Mouse (Mus musculus) spleen, adult 18-20 months (tissue): ENCODE results near the gene Bri3.

Experiments used
- DNase-seq, 2 experiments: peaks; one replicate each; pipeline ENCODE4 v3.0.0; 2022; ENCODE audit warnings: mixed read lengths in 2 of 2

Bri3 gene

GRCm38 (mm10) chr5:144234714-144235113 lies 9.5 kb upstream of the Bri3 start:
- DNase-seq, result no peak

GRCm38 (mm10) chr5:144238969-144239368 lies 5.3 kb upstream of the Bri3 start:
- no peak for DNase-seq

GRCm38 (mm10) chr5:144245592-144245991 lies 1.4 kb downstream of the Bri3 start:
- no peak for DNase-seq

- DNase-seq, result no peak
These were observed 2.4 kb downstream of the Bri3 start for GRCm38 (mm10) chr5:144246669-144247068.

- DNase-seq, result no peak
These were observed 3.1 kb downstream of the Bri3 start for GRCm38 (mm10) chr5:144247307-144247706.

GRCm38 (mm10) chr5:144247906-144248585 lies 3.8 kb downstream of the Bri3 start:
- no peak for DNase-seq

GRCm38 (mm10) chr5:144249871-144250270 lies 5.6 kb downstream of the Bri3 start:
- no peak for DNase-seq

GRCm38 (mm10) chr5:144251876-144252577 lies 7.8 kb downstream of the Bri3 start:
- DNase-seq, result peak in 1 of 2 experiments; percentile 25

GRCm38 (mm10) chr5:144253212-144253611 lies 9.0 kb downstream of the Bri3 start:
- DNase-seq, result no peak

- peak; percentile 56 to 58 for DNase-seq
These were observed 10.0 kb downstream of the Bri3 start for GRCm38 (mm10) chr5:144254122-144254810.

GRCm38 (mm10) chr5:144254811-144255631 lies 10.8 kb downstream of the Bri3 start:
- DNase-seq, result peak; percentile 78 to 82

- DNase-seq, result peak; percentile 36 to 48
These were observed 11.6 kb downstream of the Bri3 start for GRCm38 (mm10) chr5:144255632-144256540.

- DNase-seq, result no peak
These were observed 12.3 kb downstream of the Bri3 start for GRCm38 (mm10) chr5:144256541-144256870.

GRCm38 (mm10) chr5:144256888-144257287 lies 12.7 kb downstream of the Bri3 start:
- DNase-seq, result no peak

GRCm38 (mm10) chr5:144257451-144258110 lies 13.3 kb downstream of the Bri3 start:
- DNase-seq, result no peak

- DNase-seq, result no peak
These were observed 13.9 kb downstream of the Bri3 start for GRCm38 (mm10) chr5:144258131-144258611.

GRCm38 (mm10) chr5:144258687-144259086 lies 14.4 kb downstream of the Bri3 start:
- DNase-seq, result no peak

- no peak for DNase-seq
These were observed 15.0 kb downstream of the Bri3 start for GRCm38 (mm10) chr5:144259228-144259627.

GRCm38 (mm10) chr5:144260464-144260863 lies 16.2 kb downstream of the Bri3 start:
- DNase-seq, result no peak

- no peak for DNase-seq
These were observed 17.1 kb downstream of the Bri3 start for GRCm38 (mm10) chr5:144261309-144261708.

- no peak for DNase-seq
These were observed 17.6 kb downstream of the Bri3 start for GRCm38 (mm10) chr5:144261829-144262228.
